Mouse (Mus musculus) neural tube, embryonic 11.5 days (tissue): Measurements from ENCODE around the gene Pi4k2a. TPM values are rescaled to one million over a fixed set of nuclear protein-coding genes. Genes with fewer than 3 reads are reported as not detected.

Experiments
- ATAC-seq: fragments of 200-750 bp; cut with Nextera tagmentation; 2 replicates; pipeline ENCODE4 v1.8.0; 2017; ENCODE audit warnings: moderate number of reproducible peaks, mild to moderate bottlenecking, moderate TSS enrichment, moderate library complexity; ENCODE audit not compliant: insufficient read depth, low FRiP score, low TSS enrichment
- DNase-seq: peaks from one replicate; pipeline ENCODE4 v3.0.0-alpha.2; 2015; ENCODE audit warnings: low spot score
- H3K27ac ChIP-seq: fragments of 300-500 bp; sonication (generic); 2 replicates; pipeline ENCODE4 v1.5.1; 2014; ENCODE audit warnings: low read depth, mild to moderate bottlenecking, low read length
- H3K27me3 ChIP-seq: fragments of 300-500 bp; sonication (generic); 2 replicates; pipeline ENCODE4 v1.6.1; 2014; ENCODE audit warnings: mild to moderate bottlenecking, low read length, mixed read lengths; ENCODE audit not compliant: control insufficient read depth, insufficient read depth
- H3K36me3 ChIP-seq: fragments of 300-500 bp; sonication (generic); 2 replicates; pipeline ENCODE4 v1.6.1; 2014; ENCODE audit warnings: mild to moderate bottlenecking, low read length, moderate library complexity, mixed read lengths; ENCODE audit not compliant: control insufficient read depth, insufficient read depth
- H3K4me1 ChIP-seq: fragments of 300-500 bp; sonication (generic); 2 replicates; pipeline ENCODE4 v1.6.1; 2014; ENCODE audit warnings: low read length, mixed read lengths; ENCODE audit not compliant: control insufficient read depth, insufficient read depth
- H3K4me2 ChIP-seq: fragments of 300-500 bp; sonication (generic); 2 replicates; pipeline ENCODE4 v1.6.1; 2014; ENCODE audit warnings: low read depth, mild to moderate bottlenecking, moderate library complexity
- H3K4me3 ChIP-seq: fragments of 300-500 bp; sonication (generic); 2 replicates; pipeline ENCODE4 v1.5.1; 2014; ENCODE audit warnings: low read depth, low read length
- H3K9ac ChIP-seq: fragments of 300-500 bp; sonication (generic); 2 replicates; pipeline ENCODE4 v1.6.1; 2014; ENCODE audit warnings: mild to moderate bottlenecking, low read length
- H3K9me3 ChIP-seq: fragments of 300-500 bp; sonication (generic); 2 replicates; pipeline ENCODE4 v1.6.1; 2016; ENCODE audit warnings: low read length; ENCODE audit not compliant: control insufficient read depth
- WGBS: fragments of 180-500 bp; shearing (Covaris S2); extraction: QIAGEN DNeasy Blood & Tissue Kit; methylation state at CpG from one replicate; pipeline ENCODE4 v1.1.7; 2014; 5-methylcytosine and 5-hydroxymethylcytosine counted together
- polyA plus RNA-seq: library from polyadenylated mRNA; unstranded; fragments of >200 nt; fragmentation: Nextera tagmentation; extraction: Ambion mirVana; gene quantifications from 2 replicates; pipeline ENCODE4 v1.2.1, GENCODE M21; 2014

The Pi4k2a gene
- polyA plus RNA-seq, 1 experiment from 2014 or later = 29.6 TPM

DNA sequence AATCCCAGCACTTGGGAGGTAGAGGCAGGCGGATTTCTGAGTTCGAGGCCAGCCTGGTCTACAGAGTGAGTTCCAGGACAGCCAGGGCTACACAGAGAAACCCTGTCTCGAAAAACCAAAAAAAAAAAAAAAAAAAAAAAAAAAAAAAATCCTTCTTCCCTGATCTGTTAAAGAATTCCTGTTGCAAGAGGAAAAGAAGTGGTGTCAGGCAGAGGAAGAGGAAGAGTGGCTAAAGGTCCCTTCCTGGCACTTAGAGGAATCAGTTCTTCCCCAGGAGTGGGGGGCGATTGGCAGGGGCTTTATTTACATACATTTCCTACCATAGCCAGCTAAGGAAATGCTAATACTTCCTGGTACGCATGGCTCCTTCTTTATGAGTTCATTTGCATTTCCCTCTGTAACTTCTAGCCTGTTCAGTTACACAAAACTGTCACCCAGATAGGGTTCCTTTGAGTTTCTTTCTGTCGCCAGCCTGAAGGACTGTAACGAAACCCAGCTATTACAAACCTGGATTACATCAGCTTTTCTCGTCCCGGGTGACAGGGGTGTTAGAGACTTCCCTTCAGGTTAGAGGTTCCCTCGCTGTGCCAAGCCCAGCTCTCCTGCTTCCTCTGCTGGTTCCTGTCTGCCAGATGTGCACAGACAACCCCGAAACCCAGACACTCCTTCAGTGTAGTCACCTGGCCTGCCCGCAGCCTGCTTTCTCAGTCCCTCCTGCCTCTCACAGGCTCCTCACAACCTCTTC, 67.4 kb downstream of the Pi4k2a start:
- Histone ChIP-seq H3K9ac (no peak overlapping the region), H3K27me3 (0 out of 2 replicates have a peak, but pooled peaks cover 3% of the 10 kb centered on the region), H3K27ac (no peak overlapping the region), H3K9me3 (no peaks in the 10 kb centered on the region), H3K4me2 (no peak overlapping the region), H3K4me1 (no peaks in the 10 kb centered on the region), H3K36me3 (no peaks in the 10 kb centered on the region), H3K4me3 (no peak overlapping the region)
- ATAC-seq (no peak), DNase-seq (no peak)
- 76% methylated on average over 12 of the region's 12 CpGs for WGBS

DNA sequence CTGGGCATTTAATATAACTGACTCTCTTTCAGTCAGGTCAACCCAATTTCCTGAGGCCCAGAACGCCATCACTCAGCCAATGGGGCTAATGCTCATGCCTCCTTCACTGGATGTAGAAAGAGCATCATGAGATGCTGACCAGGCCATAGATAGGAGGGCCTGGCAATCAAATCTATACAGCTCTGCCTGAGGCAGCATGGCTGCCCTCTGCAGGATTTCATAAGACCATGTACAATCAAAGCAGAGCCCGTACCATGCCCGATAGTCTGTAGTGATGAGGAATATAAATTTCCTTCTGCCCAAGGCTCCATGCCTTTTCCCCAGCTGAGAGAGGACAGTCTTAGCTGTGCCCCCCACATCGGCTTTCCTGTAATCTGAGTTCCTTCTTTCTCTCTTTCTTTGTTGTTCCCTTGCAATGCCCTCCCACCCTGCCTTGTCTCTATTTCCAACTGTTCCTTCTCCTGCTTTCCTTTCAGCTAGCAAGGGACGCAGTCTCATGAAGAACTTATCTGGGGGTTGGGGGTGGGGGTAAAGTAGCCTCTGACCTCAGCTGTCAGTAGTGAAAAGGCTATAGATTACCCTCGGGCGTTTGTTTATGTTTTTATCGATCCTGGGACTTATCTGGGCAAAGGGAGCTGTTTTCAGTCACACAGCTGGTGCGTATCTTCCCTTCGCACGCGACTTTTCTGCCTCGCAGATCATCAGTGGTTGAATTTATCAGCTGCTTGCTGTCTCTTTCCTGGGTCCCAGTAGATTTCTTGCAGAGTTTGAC, 68.2 kb downstream of the Pi4k2a start:
- DNase-seq (no peak), ATAC-seq (no peak)
- Histone ChIP-seq H3K27me3 (no peaks in the 10 kb centered on the region), H3K9ac (no peak overlapping the region), H3K4me2 (no peak overlapping the region), H3K4me3 (no peak overlapping the region), H3K27ac (no peak overlapping the region), H3K9me3 (no peaks in the 10 kb centered on the region), H3K4me1 (no peaks in the 10 kb centered on the region), H3K36me3 (no peaks in the 10 kb centered on the region)
- WGBS = 70% methylated on average over 13 of the region's 13 CpGs

GRCm38 (mm10) chr19:42163764-42164163, 73.5 kb downstream of the Pi4k2a start, which contains the start of gene Zfyve27:
Gene Zfyve27 (plus strand): TSS chr19:42163951.
- 69% methylated on average over 5 of the region's 5 CpGs for WGBS
- H3K9ac ChIP-seq = no peak within 1 kb of the TSS
- no peaks in the 10 kb centered on the region for H3K36me3 ChIP-seq
- no peaks in the 10 kb centered on the region for H3K9me3 ChIP-seq
- H3K27ac ChIP-seq = no peak within 1 kb of the TSS
- DNase-seq (no peak), ATAC-seq (no peak)
- H3K4me3 ChIP-seq = no peak within 1 kb of the TSS
- H3K4me2 ChIP-seq = no peak within 1 kb of the TSS
- H3K4me1 ChIP-seq = no peaks in the 10 kb centered on the region
- no peaks in the 10 kb centered on the region for H3K27me3 ChIP-seq

- Histone ChIP-seq H3K4me1 (no peaks in the 10 kb centered on the region), H3K4me2 (no peak overlapping the region), H3K9me3 (no peaks in the 10 kb centered on the region), H3K36me3 (no peaks in the 10 kb centered on the region), H3K27me3 (no peaks in the 10 kb centered on the region), H3K27ac (no peak overlapping the region), H3K4me3 (no peak overlapping the region), H3K9ac (no peak overlapping the region)
- ATAC-seq = no peak
- DNase-seq = no peak
- 37% methylated on average over 7 of the region's 7 CpGs for WGBS
These were observed 73.9 kb downstream of the Pi4k2a start for GRCm38 (mm10) chr19:42164188-42164587.

- 0 out of 2 replicates have a peak overlapping the region, but pooled peaks have one; percentile 10 for H3K9ac ChIP-seq
- peaks cover 2% of the 10 kb centered on the region; the same call in 1 of the 2 replicates for H3K4me1 ChIP-seq
- no peaks in the 10 kb centered on the region for H3K9me3 ChIP-seq
- H3K4me3 ChIP-seq = no peak overlapping the region
- no peak overlapping the region for H3K27ac ChIP-seq
- ATAC-seq = no peak
- no peaks in the 10 kb centered on the region for H3K36me3 ChIP-seq
- WGBS = 3% methylated on average over 12 of the region's 12 CpGs
- H3K4me2 ChIP-seq = peak overlapping the region; percentile 38
- H3K27me3 ChIP-seq = no peaks in the 10 kb centered on the region
- DNase-seq = peak; percentile 85
These were observed 75.9 kb downstream of the Pi4k2a start for GRCm38 (mm10) chr19:42166130-42166529.

GRCm38 (mm10) chr19:42166766-42167165, 76.5 kb downstream of the Pi4k2a start:
- WGBS = 58% methylated on average over 3 of the region's 3 CpGs

GRCm38 (mm10) chr19:42167489-42167888, 77.2 kb downstream of the Pi4k2a start:
- Histone ChIP-seq H3K27ac (no peak overlapping the region), H3K4me3 (no peak overlapping the region), H3K4me1 (peaks cover 7% of the 10 kb centered on the region; the same call in 1 of the 2 replicates), H3K36me3 (no peaks in the 10 kb centered on the region), H3K4me2 (no peak overlapping the region), H3K27me3 (no peaks in the 10 kb centered on the region), H3K9ac (no peak overlapping the region), H3K9me3 (no peaks in the 10 kb centered on the region)
- WGBS = 63% methylated on average over 9 of the region's 9 CpGs
- ATAC-seq = no peak
- no peak for DNase-seq

More at GRCm38 (mm10) chr19:42166766-42167165, 76.5 kb downstream of the Pi4k2a start:
- Histone ChIP-seq H3K36me3 (no peaks in the 10 kb centered on the region), H3K9me3 (no peaks in the 10 kb centered on the region), H3K27me3 (no peaks in the 10 kb centered on the region), H3K4me1 (peaks cover 7% of the 10 kb centered on the region; the same call in 1 of the 2 replicates), H3K9ac (no peak overlapping the region), H3K4me2 (no peak overlapping the region), H3K4me3 (no peak overlapping the region), H3K27ac (no peak overlapping the region)
- ATAC-seq = no peak
- no peak for DNase-seq

DNA sequence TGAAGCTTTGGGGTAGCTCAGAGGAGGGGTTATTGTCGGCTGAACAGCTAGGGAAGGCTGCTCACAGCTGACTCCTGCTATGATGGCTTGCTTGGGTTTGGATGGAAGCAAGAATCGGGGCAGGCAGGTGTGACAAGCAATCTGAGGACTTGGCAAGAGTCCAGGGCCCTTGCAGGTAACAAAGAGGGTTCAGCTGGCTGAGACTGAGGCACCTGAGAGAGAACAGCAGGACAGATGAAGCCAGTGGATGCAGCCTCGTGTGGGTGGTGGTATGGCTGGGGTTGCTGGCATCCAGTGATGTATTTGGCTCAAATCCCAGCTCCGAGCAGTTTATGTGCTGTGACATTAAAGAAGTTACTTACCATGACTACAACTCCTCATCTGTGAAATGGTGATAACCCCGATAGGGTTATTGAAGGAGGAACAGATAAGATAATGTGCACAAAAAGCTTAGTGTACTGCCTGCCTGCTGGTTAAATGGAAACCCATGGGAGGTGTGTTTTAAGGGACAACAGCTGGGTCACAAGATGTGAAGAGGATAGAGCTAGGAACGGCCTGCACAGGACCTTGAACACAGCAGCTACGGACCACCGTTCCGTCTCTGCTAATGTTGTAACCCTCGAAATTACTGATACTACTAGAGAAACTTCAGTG, 79.2 kb downstream of the Pi4k2a start:
- Histone ChIP-seq H3K27ac (no peak overlapping the region), H3K27me3 (no peaks in the 10 kb centered on the region), H3K4me1 (peaks cover 7% of the 10 kb centered on the region; the same call in 1 of the 2 replicates), H3K36me3 (no peaks in the 10 kb centered on the region), H3K4me3 (no peak overlapping the region), H3K9me3 (no peaks in the 10 kb centered on the region), H3K9ac (no peak overlapping the region), H3K4me2 (no peak overlapping the region)
- no peak for ATAC-seq
- 83% methylated on average over 10 of the region's 10 CpGs for WGBS
- no peak for DNase-seq
